Mouse (Mus musculus): Measurements from ENCODE around the gene Prg2. TPM values are rescaled to one million over a fixed set of nuclear protein-coding genes. Genes with fewer than 3 reads are reported as not detected.

Prg2 gene
- total RNA-seq (2023) = 23.3 and 29.1 TPM in 2 replicates

GRCm38 (mm10) chr2:84980188-84980587, at the start of gene Prg2:
TSS of gene Prg2 (plus strand) at chr2:84980461.

GRCm38 (mm10) chr2:84936474-84937429, 43.5 kb upstream of the Prg2 start, which contains the start of gene Slc43a3:
TSS of gene Slc43a3 (plus strand) at chr2:84936579.

DNA sequence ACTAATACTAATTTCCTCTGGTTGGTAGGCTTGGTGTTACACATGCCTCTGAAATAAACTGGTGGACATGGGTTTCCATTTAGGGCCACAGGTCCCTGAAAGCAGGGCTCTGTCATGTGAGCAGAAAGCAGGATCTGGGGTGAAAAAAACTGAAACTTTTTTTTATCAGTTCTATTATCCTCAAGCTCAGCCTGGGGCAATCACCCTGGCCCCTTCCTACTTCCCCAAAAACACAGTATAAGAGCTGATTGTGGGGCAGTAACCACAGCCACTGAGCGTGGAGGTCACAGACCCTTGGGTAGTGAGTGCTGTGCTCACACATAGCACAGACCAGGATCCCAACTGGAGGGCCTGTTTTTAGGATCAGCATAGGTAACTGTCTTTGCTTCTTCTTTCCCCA, 7.7 kb downstream of the Prg2 start, which contains the start of gene Prg3:
Prg3 (plus strand) TSS at position 286 of the 400 bp plus-strand sequence.

Other genes starting within 250 kb of the Prg2 start
- not detected in 2 replicates for gene Ypel4, start 246.4 kb upstream of the Prg2 start, total RNA-seq (2023)
- gene Gm19426, start 236.8 kb upstream of the Prg2 start, total RNA-seq (2023) = not detected in 2 replicates
- gene Serping1, start 205.0 kb upstream of the Prg2 start, total RNA-seq (2023) = 0.51 TPM in 1 of 2 replicates, not detected in the other
- 18.2 and 19.2 TPM in 2 replicates for gene Ube2l6, start 181.6 kb upstream of the Prg2 start, total RNA-seq (2023)
- not detected in 2 replicates for gene Smtnl1, start 157.8 kb upstream of the Prg2 start, total RNA-seq (2023)
- gene Timm10, start 153.5 kb upstream of the Prg2 start, total RNA-seq (2023) = 4.4 and 4.5 TPM in 2 replicates
- gene Slc43a1, start 141.6 kb upstream of the Prg2 start, total RNA-seq (2023) = 1.0 and 2.2 TPM in 2 replicates
- not detected in 2 replicates for gene Rtn4rl2, start 93.8 kb upstream of the Prg2 start, total RNA-seq (2023)
- gene Slc43a3, start 43.9 kb upstream of the Prg2 start, total RNA-seq (2023) = 31.5 and 38.8 TPM in 2 replicates
- gene Prg3, start 7.8 kb downstream of the Prg2 start, total RNA-seq (2023) = 0.69 and 1.8 TPM in 2 replicates
- gene Ssrp1, start 56.8 kb downstream of the Prg2 start, total RNA-seq (2023) = 74.8 and 88.8 TPM in 2 replicates
- 0.41 TPM in 1 of 2 replicates, not detected in the other for gene P2rx3, start 57.0 kb downstream of the Prg2 start, total RNA-seq (2023)
- gene Tnks1bp1, start 67.6 kb downstream of the Prg2 start, total RNA-seq (2023) = 9.2 and 14.0 TPM in 2 replicates
- 2.1 and 3.6 TPM in 2 replicates for gene Aplnr, start 155.8 kb downstream of the Prg2 start, total RNA-seq (2023)
- not detected in 2 replicates for gene Lrrc55, start 216.7 kb downstream of the Prg2 start, total RNA-seq (2023)